Mouse (Mus musculus) limb, embryonic 11.5 days (tissue): ENCODE data around the gene Mxi1. TPM values are rescaled to one million over a fixed set of nuclear protein-coding genes. Genes with fewer than 3 reads are reported as not detected.

Experiments used
- ATAC-seq: fragments of 200-750 bp; cut with Nextera tagmentation; 2 replicates; pipeline ENCODE4 v1.8.0; 2017; ENCODE audit warnings: low read depth; ENCODE audit not compliant: insufficient number of reproducible peaks, low FRiP score, low TSS enrichment
- DNase-seq: peaks from one replicate; pipeline ENCODE4 v3.0.0-alpha.2; 2015; ENCODE audit warnings: low spot score
- H3K27ac ChIP-seq: fragments of 300-500 bp; sonication (generic); replicated peaks from 2 replicates; pipeline ENCODE4 v1.5.1; 2014; ENCODE audit warnings: low read depth, mild to moderate bottlenecking, low read length
- H3K27me3 ChIP-seq: fragments of 300-500 bp; sonication (generic); 2 replicates; pipeline ENCODE4 v1.6.1; 2014; ENCODE audit warnings: mild to moderate bottlenecking, low read length, mixed read lengths; ENCODE audit not compliant: control insufficient read depth, insufficient read depth
- H3K36me3 ChIP-seq: fragments of 300-500 bp; sonication (generic); 2 replicates; pipeline ENCODE4 v1.6.1; 2014; ENCODE audit warnings: mild to moderate bottlenecking, low read length, moderate library complexity, mixed read lengths; ENCODE audit not compliant: control insufficient read depth, insufficient read depth
- H3K4me1 ChIP-seq: fragments of 300-500 bp; sonication (generic); 2 replicates; pipeline ENCODE4 v1.6.1; 2014; ENCODE audit warnings: low read length, mixed read lengths; ENCODE audit not compliant: control insufficient read depth, insufficient read depth
- H3K4me2 ChIP-seq: fragments of 300-500 bp; sonication (generic); 2 replicates; pipeline ENCODE4 v1.6.1; 2014; ENCODE audit warnings: low read depth, mild to moderate bottlenecking, moderate library complexity; ENCODE audit not compliant: severe bottlenecking
- H3K4me3 ChIP-seq: fragments of 300-500 bp; sonication (generic); 2 replicates; pipeline ENCODE4 v1.5.1; 2014; ENCODE audit warnings: low read depth, low read length
- H3K9ac ChIP-seq: fragments of 300-500 bp; sonication (generic); 2 replicates; pipeline ENCODE4 v1.6.1; 2014; ENCODE audit warnings: mild to moderate bottlenecking, low read length
- H3K9me3 ChIP-seq: fragments of 300-500 bp; sonication (generic); 2 replicates; pipeline ENCODE4 v1.6.1; 2016; ENCODE audit warnings: low read length; ENCODE audit not compliant: control insufficient read depth
- WGBS: fragments of 180-500 bp; shearing (Covaris S2); extraction: QIAGEN DNeasy Blood & Tissue Kit; methylation state at CpG from one replicate; pipeline ENCODE4 v1.1.7; 2014; 5-methylcytosine and 5-hydroxymethylcytosine counted together
- polyA plus RNA-seq: library from polyadenylated mRNA; unstranded; fragments of >200 nt; fragmentation: Nextera tagmentation; extraction: Ambion mirVana; gene quantifications from 2 replicates; pipeline ENCODE4 v1.2.1, GENCODE M21; 2014

The Mxi1 gene
- polyA plus RNA-seq, 1 experiment from 2014 or later: 41.5 TPM

- Histone ChIP-seq H3K4me3 (no peak overlapping the region), H3K9me3 (no peaks in the 10 kb centered on the region), H3K4me2 (no peak overlapping the region), H3K27ac (no peak overlapping the region), H3K9ac (no peak overlapping the region), H3K4me1 (no peaks in the 10 kb centered on the region), H3K27me3 (no peaks in the 10 kb centered on the region), H3K36me3 (no peaks in the 10 kb centered on the region)
- no peak for DNase-seq
- no peak for ATAC-seq
- 81% methylated on average over 12 of the region's 12 CpGs for WGBS
Measured at GRCm38 (mm10) chr19:53397451-53398233, 87.3 kb downstream of the Mxi1 start.

DNA sequence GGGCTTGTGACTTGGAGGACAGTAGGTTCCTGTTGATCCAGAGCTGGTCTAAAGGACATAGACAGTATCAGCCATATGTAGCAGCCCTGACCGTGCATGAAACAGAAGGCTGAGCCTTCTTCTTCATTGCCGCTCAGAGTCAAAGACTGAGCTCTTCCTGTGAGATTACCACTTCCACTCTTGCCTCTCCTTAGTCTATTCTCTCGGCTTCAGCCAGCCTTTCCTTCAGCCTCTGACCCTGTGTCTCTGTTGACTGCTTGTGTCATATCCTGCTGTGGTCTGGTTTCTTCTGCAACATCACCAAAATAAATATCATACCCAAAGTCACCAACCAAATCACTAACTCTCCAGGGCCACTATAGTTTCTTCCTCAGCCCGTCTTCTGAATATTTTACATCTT lies 88.9 kb downstream of the Mxi1 start:
- Histone ChIP-seq H3K36me3 (no peaks in the 10 kb centered on the region), H3K9ac (no peak overlapping the region), H3K4me3 (no peak overlapping the region), H3K4me1 (no peaks in the 10 kb centered on the region), H3K27ac (no peak overlapping the region), H3K27me3 (no peaks in the 10 kb centered on the region), H3K4me2 (no peak overlapping the region), H3K9me3 (no peaks in the 10 kb centered on the region)
- no peak for DNase-seq
- WGBS: 87% methylated on average over 4 of the region's 4 CpGs
- no peak for ATAC-seq

DNA sequence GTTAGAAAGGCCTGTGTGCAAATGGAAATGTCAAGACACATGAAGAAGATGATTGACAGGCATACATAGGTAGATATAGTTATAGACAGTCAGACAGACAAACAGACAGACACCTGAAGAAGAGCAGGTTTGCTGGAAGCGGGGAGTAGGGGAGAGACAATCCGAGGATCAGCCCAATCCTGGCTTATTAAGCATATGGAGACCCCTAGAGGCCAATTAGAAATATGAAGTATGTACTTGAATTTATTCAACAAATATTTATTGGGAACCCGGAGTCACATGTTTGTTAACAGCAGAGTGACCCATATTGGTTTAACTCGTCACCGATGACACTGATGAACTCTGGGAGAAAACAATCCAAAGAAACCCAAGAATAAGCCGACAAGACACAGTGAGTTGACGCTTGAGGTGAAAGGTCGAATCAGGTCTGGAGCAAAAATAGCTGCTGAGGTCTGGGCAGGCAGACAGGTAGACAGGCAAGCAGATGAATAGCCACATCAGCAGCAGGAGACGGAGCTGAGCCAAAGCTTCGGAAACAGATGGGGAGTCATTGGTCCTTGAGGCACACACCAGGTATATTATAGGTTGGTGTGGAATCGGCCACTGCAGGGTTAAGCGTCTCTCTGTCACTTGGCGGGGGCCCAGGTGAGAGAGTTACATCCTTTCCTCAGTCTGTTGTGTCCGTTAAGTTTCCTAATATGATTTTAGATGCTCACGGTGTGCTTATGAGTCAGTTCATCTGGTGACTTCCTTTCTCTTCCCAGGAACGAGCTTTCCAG lies 90.2 kb downstream of the Mxi1 start:
- Histone ChIP-seq H3K4me1 (no peaks in the 10 kb centered on the region), H3K27ac (no peak overlapping the region), H3K27me3 (no peaks in the 10 kb centered on the region), H3K4me2 (no peak overlapping the region), H3K9me3 (no peaks in the 10 kb centered on the region), H3K36me3 (no peaks in the 10 kb centered on the region), H3K9ac (no peak overlapping the region), H3K4me3 (no peak overlapping the region)
- DNase-seq (no peak), ATAC-seq (no peak)
- WGBS: 87% methylated on average over 16 of the region's 16 CpGs

GRCm38 (mm10) chr19:53402741-53403432 lies 92.6 kb downstream of the Mxi1 start:
- ATAC-seq: no peak
- 45% methylated on average over 12 of the region's 12 CpGs for WGBS

DNA sequence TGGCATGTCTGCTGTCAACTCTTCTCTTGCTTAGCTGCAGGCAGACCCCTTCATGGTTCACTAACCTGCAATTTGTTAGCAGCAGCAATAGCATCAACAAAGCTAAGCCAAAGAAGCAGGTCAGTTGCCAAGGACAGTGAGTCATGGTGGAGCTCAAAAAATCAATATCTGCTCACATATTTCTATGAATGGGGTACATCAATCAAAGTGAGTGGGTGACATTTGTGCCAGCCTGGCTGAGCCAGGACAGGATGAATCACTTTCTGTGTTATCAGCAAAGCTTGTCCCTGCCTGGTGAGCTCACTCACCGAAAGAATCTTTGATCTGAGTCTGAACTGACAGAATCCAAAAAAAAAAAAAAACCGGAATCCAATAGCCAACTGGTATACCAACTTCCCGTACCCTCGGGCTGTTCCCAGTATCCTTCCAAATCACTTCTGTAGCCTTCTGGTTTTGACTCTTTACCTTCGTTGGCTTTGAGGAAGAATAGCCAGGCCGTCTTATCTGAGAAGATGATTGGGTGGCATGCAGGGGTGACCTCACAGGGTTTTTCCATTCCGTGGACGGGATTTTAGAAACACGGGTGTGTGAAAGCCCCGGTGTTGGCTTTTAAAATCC lies 94.0 kb downstream of the Mxi1 start:
- H3K4me3 ChIP-seq: no peak overlapping the region
- ATAC-seq (no peak), DNase-seq (no peak)
- no peak overlapping the region for H3K4me2 ChIP-seq
- H3K27me3 ChIP-seq: no peaks in the 10 kb centered on the region
- no peak overlapping the region for H3K9ac ChIP-seq
- no peaks in the 10 kb centered on the region for H3K36me3 ChIP-seq
- H3K4me1 ChIP-seq: no peaks in the 10 kb centered on the region
- no peak overlapping the region for H3K27ac ChIP-seq
- no peaks in the 10 kb centered on the region for H3K9me3 ChIP-seq
- WGBS: 92% methylated on average over 10 of the region's 10 CpGs

More at GRCm38 (mm10) chr19:53402741-53403432, 92.6 kb downstream of the Mxi1 start:
- DNase-seq: no peak
- Histone ChIP-seq H3K9me3 (no peaks in the 10 kb centered on the region), H3K27ac (no peak overlapping the region), H3K9ac (no peak overlapping the region), H3K4me1 (no peaks in the 10 kb centered on the region), H3K36me3 (no peaks in the 10 kb centered on the region), H3K4me2 (no peak overlapping the region), H3K4me3 (no peak overlapping the region), H3K27me3 (no peaks in the 10 kb centered on the region)

- no peaks in the 10 kb centered on the region for H3K36me3 ChIP-seq
- WGBS: 87% methylated on average over 18 of the region's 18 CpGs
Measured at GRCm38 (mm10) chr19:53404837-53405356, 94.6 kb downstream of the Mxi1 start.

GRCm38 (mm10) chr19:53405810-53406209 lies 95.5 kb downstream of the Mxi1 start:
- no peaks in the 10 kb centered on the region for H3K9me3 ChIP-seq
- WGBS: 72% methylated on average over 2 of the region's 2 CpGs
- no peaks in the 10 kb centered on the region for H3K36me3 ChIP-seq
- H3K4me3 ChIP-seq: no peak overlapping the region
- ATAC-seq (no peak), DNase-seq (no peak)
- no peak overlapping the region for H3K27ac ChIP-seq
- peaks cover 5% of the 10 kb centered on the region; the same call in 1 of the 2 replicates for H3K4me1 ChIP-seq
- H3K4me2 ChIP-seq: no peak overlapping the region
- no peaks in the 10 kb centered on the region for H3K27me3 ChIP-seq
- H3K9ac ChIP-seq: no peak overlapping the region

More at GRCm38 (mm10) chr19:53404837-53405356, 94.6 kb downstream of the Mxi1 start:
- H3K27ac ChIP-seq: no peak overlapping the region
- ATAC-seq: no peak
- no peak overlapping the region for H3K9ac ChIP-seq
- H3K27me3 ChIP-seq: no peaks in the 10 kb centered on the region
- H3K4me3 ChIP-seq: no peak overlapping the region
- DNase-seq: no peak
- H3K9me3 ChIP-seq: no peaks in the 10 kb centered on the region
- no peak overlapping the region for H3K4me2 ChIP-seq
- H3K4me1 ChIP-seq: no peaks in the 10 kb centered on the region

- H3K27me3 ChIP-seq: no peaks in the 10 kb centered on the region
- ATAC-seq (no peak), DNase-seq (no peak)
- H3K4me3 ChIP-seq: no peak overlapping the region
- H3K4me2 ChIP-seq: no peak overlapping the region
- no peaks in the 10 kb centered on the region for H3K9me3 ChIP-seq
- no peak overlapping the region for H3K9ac ChIP-seq
- WGBS: 78% methylated on average over 2 of the region's 2 CpGs
- no peak overlapping the region for H3K27ac ChIP-seq
- peaks cover 11% of the 10 kb centered on the region for H3K4me1 ChIP-seq
- H3K36me3 ChIP-seq: no peaks in the 10 kb centered on the region
Measured at GRCm38 (mm10) chr19:53407350-53407749, 97.0 kb downstream of the Mxi1 start.
